In the genomic region with DNA sequence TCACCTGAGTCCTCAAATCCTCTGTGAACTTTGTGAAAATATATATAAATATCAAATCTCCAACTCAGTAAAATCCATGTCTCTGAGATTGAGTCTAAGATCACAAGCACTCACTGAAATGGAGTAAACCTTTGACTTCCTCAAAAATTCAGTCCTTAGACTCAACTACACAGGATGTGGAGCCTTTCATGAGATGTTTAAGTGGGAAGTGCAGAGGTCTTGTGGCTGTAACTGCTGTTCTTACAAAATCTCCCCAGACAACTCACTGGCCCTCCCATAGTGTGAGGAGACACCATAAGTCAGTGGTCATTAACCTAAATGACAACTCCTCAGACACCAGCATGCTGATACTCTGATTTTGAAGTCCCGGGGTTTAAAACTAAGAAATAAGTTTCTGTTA, we compare ENCODE assay signal across 5 mouse cellular contexts. TPM values are rescaled to one million over a fixed set of nuclear protein-coding genes. Genes with fewer than 3 reads are reported as not detected.
DNase-seq lines count a peak whose midpoint lies in the region; ATAC-seq lines count a peak whose summit lies in the region.

No protein-coding gene starts in this region.

- DNase-seq in heart, adult 11 months = peak; percentile 0
- DNase-seq in lung, postnatal 36 days = peak; percentile 24

- ATAC-seq in common myeloid progenitor, adult 5-6 weeks (replicated peaks; ENCODE audit: low read depth, poor library complexity, severe bottlenecking) = peak; percentile 92
- ATAC-seq in megakaryocyte, adult 5-6 weeks (ENCODE audit: poor library complexity, severe bottlenecking) = peak; percentile 95
- peak; percentile 31; the same call in 1 of the 2 replicates for ATAC-seq in monocyte, adult 5-6 weeks (replicated peaks; ENCODE audit: insufficient number of reproducible peaks, low FRiP score, low TSS enrichment, poor library complexity, severe bottlenecking)

RNA-seq across cellular contexts. Expression of a gene that starts 59.2 kb away (rescaled TPM):
- 15.7 and 18.3 TPM in 2 replicates for total RNA-seq in common myeloid progenitor, adult 5-6 weeks (2017)
- 19.9 and 23.7 TPM in 2 replicates for total RNA-seq in megakaryocyte, adult 5-6 weeks (2015)
- 8.1 and 9.6 TPM in 2 replicates for total RNA-seq in megakaryocyte, adult 5-6 weeks (2017)
- 10.6 to 17.3 TPM (median 16.5 TPM) in 3 replicates for total RNA-seq in monocyte, adult 5-6 weeks (2017)

Comparison
In these comparisons a context has a peak if more than half of its experiments do, and no peak if none do; other contexts are left out.
1. Peak in every context shown above with its lines: DNase-seq and ATAC-seq.
2. ATAC-seq: peak in every context shown above with its lines; median percentile 95 in megakaryocyte, adult 5-6 weeks; 92 in common myeloid progenitor, adult 5-6 weeks; 31 in monocyte, adult 5-6 weeks.